Mouse (Mus musculus) CH12.LX (cell line): Measurements from ENCODE around the gene Mt4.

Experiments used
- CTCF ChIP-seq, 2 experiments: IDR thresholded peaks in 1 of 2; conservative IDR thresholded peaks in 1 of 2; 2 replicates each; pipeline ENCODE4 v1.5.1; 2011 to 2012; ENCODE audit warnings: low read depth in 2 of 2, low read length in 2 of 2, improper control_type of control experiment in 1 of 2, inconsistent platforms in 1 of 2, mild to moderate bottlenecking in 1 of 2, moderate library complexity in 1 of 2
- EP300 ChIP-seq: IDR thresholded peaks from 2 replicates; pipeline ENCODE4 v1.6.1; 2011; ENCODE audit warnings: low read length, improper control_type of control experiment
- MAFK ChIP-seq: IDR thresholded peaks from 2 replicates; pipeline ENCODE4 v1.6.1; 2011; ENCODE audit warnings: low read length, improper control_type of control experiment; ENCODE audit not compliant: insufficient replicate concordance
- MAX ChIP-seq: IDR thresholded peaks from 2 replicates; pipeline ENCODE4 v1.6.1; 2011; ENCODE audit warnings: low read length, improper control_type of control experiment
- MAZ ChIP-seq: IDR thresholded peaks from 2 replicates; pipeline ENCODE4 v1.6.1; 2012; ENCODE audit warnings: low read depth, mild to moderate bottlenecking, inconsistent platforms, low read length, improper control_type of control experiment, moderate library complexity
- TBP ChIP-seq: conservative IDR thresholded peaks from 2 replicates; pipeline ENCODE4 v1.6.1; 2011; ENCODE audit warnings: low read depth, low read length, improper control_type of control experiment
- TCF12 ChIP-seq: IDR thresholded peaks from 2 replicates; pipeline ENCODE4 v1.6.1; 2014; ENCODE audit warnings: low read depth, mild to moderate bottlenecking, inconsistent platforms, low read length, improper control_type of control experiment

- TF ChIP-seq MAFK, result no peak
- no peak for TF ChIP-seq TCF12
- no peak for TF ChIP-seq MAZ
- no peak for TF ChIP-seq EP300
- no peak for TF ChIP-seq CTCF (conservative IDR thresholded peaks at IDR 0.05 in 1 of 2, IDR thresholded peaks at IDR 0.05 in 1 of 2; ENCODE audit: low read depth in 2 of 2, low read length in 2 of 2)
- TF ChIP-seq MAX, result no peak
- TF ChIP-seq TBP, result no peak
Measured at GRCm38 (mm10) chr8:94132096-94132495, 4.9 kb upstream of the Mt4 start.
